In the genomic region with DNA sequence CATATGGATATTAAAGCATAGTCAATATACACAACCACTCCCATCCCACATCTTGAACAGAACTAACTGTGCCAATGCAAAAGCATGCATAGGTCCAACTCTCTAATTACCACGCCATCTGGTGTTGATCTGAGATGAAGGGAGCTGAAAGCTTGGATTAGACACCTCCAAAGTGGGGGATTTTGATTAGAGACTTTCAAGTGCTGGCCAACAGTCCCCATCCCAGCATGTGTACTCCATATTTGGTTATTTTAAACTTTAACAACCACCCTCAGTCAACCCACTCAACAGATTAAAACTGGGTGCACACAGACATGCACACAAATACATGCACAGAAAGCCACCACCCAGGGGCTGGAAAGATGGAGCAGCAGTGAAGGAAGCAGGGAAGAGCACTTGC, we compare ENCODE assay signal across 18 mouse cellular contexts.
A peak's percentile ranks its signal among the peaks of the same experiment; 100 is the strongest.
DNase-seq lines count a peak whose midpoint lies in the region; ATAC-seq lines count a peak whose summit lies in the region.
"Had no signal": no experiment of that assay in that cellular context is flagged by ENCODE, and none has a peak within 500 bp of the region (broad histone marks: within the 10 kb centered on the region; RNA-seq: fewer than 3 reads in every experiment).

No protein-coding gene starts in this region.

- DNase-seq in forebrain, embryonic 10.5 days (ENCODE audit: extremely low spot score, low spot score): no peak
- DNase-seq in layer of hippocampus, adult 18-20 months (ENCODE audit: low spot score in 2 of 2): peak; percentile 57 to 83
- DNase-seq in layer of hippocampus, postnatal 25 days (ENCODE audit: extremely low spot score in 1 of 2, low spot score in 1 of 2): no peak
- DNase-seq in brain, embryonic 18.5 days (ENCODE audit: low read depth, low spot score): peak; percentile 37
- DNase-seq in telencephalon, adult 2 months (ENCODE audit: low read depth, low spot score): peak; percentile 62
- DNase-seq in heart, postnatal 4 days: no peak
- DNase-seq: heart, postnatal 10 days; kidney, adult 18-20 months; liver, postnatal 0 days; lung, postnatal 14 days; thymus, adult 18-20 months had no signal

- no peaks in the 10 kb centered on the region for H3K4me1 ChIP-seq in forebrain, embryonic 15.5 days
- peaks cover 19% of the 10 kb centered on the region for H3K4me1 ChIP-seq in forebrain, embryonic 10.5 days
- H3K4me1 ChIP-seq: hindbrain, embryonic 12.5 days; midbrain, embryonic 13.5 days; neural tube, embryonic 13.5 days had no signal

- H3K27me3 ChIP-seq in forebrain, embryonic 15.5 days: no peaks in the 10 kb centered on the region
- no peaks in the 10 kb centered on the region for H3K27me3 ChIP-seq in forebrain, embryonic 10.5 days (ENCODE audit: poor library complexity, severe bottlenecking)
- H3K27me3 ChIP-seq: hindbrain, embryonic 12.5 days; midbrain, embryonic 13.5 days; neural tube, embryonic 13.5 days had no signal

- no peak overlapping the region for H3K4me2 ChIP-seq in forebrain, embryonic 15.5 days (replicated peaks)
- H3K4me2 ChIP-seq: heart, embryonic 11.5 days; hindbrain, embryonic 12.5 days; midbrain, embryonic 13.5 days; neural tube, embryonic 13.5 days had no signal

- no peak overlapping the region for H3K4me3 ChIP-seq in forebrain, embryonic 15.5 days
- no peak overlapping the region for H3K4me3 ChIP-seq in forebrain, embryonic 10.5 days
- H3K4me3 ChIP-seq: hindbrain, embryonic 12.5 days; limb, embryonic 10.5 days; midbrain, embryonic 13.5 days; neural tube, embryonic 13.5 days had no signal

- 77% methylated on average over 1 of the region's 1 CpGs for WGBS in forebrain, embryonic 15.5 days
- WGBS in forebrain, embryonic 10.5 days: 83% methylated on average over 1 of the region's 1 CpGs

- H3K9ac ChIP-seq in forebrain, embryonic 15.5 days (replicated peaks): no peak overlapping the region
- H3K9ac ChIP-seq: hindbrain, embryonic 12.5 days; liver, postnatal 0 days; midbrain, embryonic 13.5 days; neural tube, embryonic 13.5 days had no signal

- H3K36me3 ChIP-seq in forebrain, embryonic 15.5 days: no peaks in the 10 kb centered on the region
- H3K36me3 ChIP-seq in forebrain, embryonic 10.5 days (replicated peaks): no peaks in the 10 kb centered on the region
- H3K36me3 ChIP-seq: hindbrain, embryonic 12.5 days; limb, embryonic 10.5 days; midbrain, embryonic 13.5 days; neural tube, embryonic 13.5 days had no signal

- H3K9me3 ChIP-seq in forebrain, embryonic 15.5 days: no peaks in the 10 kb centered on the region
- H3K9me3 ChIP-seq in forebrain, embryonic 10.5 days: no peaks in the 10 kb centered on the region
- H3K9me3 ChIP-seq: hindbrain, embryonic 12.5 days; limb, embryonic 10.5 days; midbrain, embryonic 13.5 days; neural tube, embryonic 13.5 days had no signal

- peak; percentile 78 for ATAC-seq in forebrain, embryonic 15.5 days (replicated peaks)
- ATAC-seq: liver, postnatal 0 days; midbrain, embryonic 13.5 days had no signal

- H3K27ac ChIP-seq in forebrain, embryonic 15.5 days (replicated peaks): no peak overlapping the region
- no peak overlapping the region for H3K27ac ChIP-seq in forebrain, embryonic 10.5 days
- H3K27ac ChIP-seq: hindbrain, embryonic 12.5 days; kidney, postnatal 0 days; limb, embryonic 10.5 days; midbrain, embryonic 13.5 days; neural tube, embryonic 13.5 days had no signal

Comparison
In these comparisons a context has a peak if more than half of its experiments do, and no peak if none do; other contexts are left out.
1. DNase-seq: peak in layer of hippocampus, adult 18-20 months (2 of 2), brain, embryonic 18.5 days (single experiment) and telencephalon, adult 2 months (single experiment); none in forebrain, embryonic 10.5 days (single experiment), layer of hippocampus, postnatal 25 days (0 of 2) and heart, postnatal 4 days (single experiment).